Mouse (Mus musculus) spleen, adult 2 months (tissue): ENCODE data around the gene Rab6a. TPM values are rescaled to one million over a fixed set of nuclear protein-coding genes. Genes with fewer than 3 reads are reported as not detected.

Experiments used
- DNase-seq, 2 experiments: peaks; one replicate each; pipeline versions ENCODE4 v3.0.0 to v3.0.0-alpha.2; 2012 to 2021; ENCODE audit warnings: low spot score in 2 of 2, low read depth in 1 of 2
- H3K27ac ChIP-seq: fragments of 200-500 bp; 2 replicates; pipeline ENCODE4 v1.5.1; 2012; ENCODE audit warnings: low read length, inconsistent platforms; ENCODE audit not compliant: insufficient read depth
- H3K27me3 ChIP-seq: fragments of 200-500 bp; 2 replicates; pipeline ENCODE4 v1.6.1; 2012; ENCODE audit warnings: mild to moderate bottlenecking, moderate library complexity, low read length, inconsistent platforms; ENCODE audit not compliant: control insufficient read depth, insufficient read depth
- H3K36me3 ChIP-seq: fragments of 200-500 bp; 2 replicates; pipeline ENCODE4 v1.6.1; 2012; ENCODE audit warnings: mild to moderate bottlenecking, low read length, inconsistent platforms; ENCODE audit not compliant: control insufficient read depth, insufficient read depth
- H3K4me1 ChIP-seq: fragments of 200-500 bp; 2 replicates; pipeline ENCODE4 v1.6.1; 2011; ENCODE audit warnings: inconsistent platforms; ENCODE audit not compliant: control insufficient read depth, insufficient read depth, insufficient read length
- H3K4me3 ChIP-seq: fragments of 200-500 bp; 2 replicates; pipeline ENCODE4 v1.5.1; 2011; ENCODE audit warnings: mild to moderate bottlenecking, inconsistent platforms; ENCODE audit not compliant: insufficient read depth, insufficient read length; ENCODE audit errors: extremely low read depth
- CTCF ChIP-seq: fragments of 200-500 bp; IDR thresholded peaks from 2 replicates; pipeline ENCODE4 v1.5.1; 2011; ENCODE audit warnings: mild to moderate bottlenecking, inconsistent platforms; ENCODE audit not compliant: insufficient read depth, insufficient read length, insufficient replicate concordance; ENCODE audit errors: extremely low read depth
- POLR2A ChIP-seq: fragments of 200-500 bp; IDR thresholded peaks from 2 replicates; pipeline ENCODE4 v1.6.1; 2011; ENCODE audit warnings: low read depth, low read length, inconsistent platforms
- WGBS: fragments of 180-500 bp; shearing (Covaris S2); methylation state at CpG from one replicate; pipeline ENCODE4 v1.1.7; 2018; 5-methylcytosine and 5-hydroxymethylcytosine counted together
- polyA plus RNA-seq: library from polyadenylated mRNA; depleted of rRNA; stranded (reverse); fragments of >200 nt; gene quantifications from 2 replicates; pipeline ENCODE4 v1.2.3, GENCODE M21; 2012; rRNA removed

Rab6a gene
- polyA plus RNA-seq, 1 experiment, result 12.3 TPM

GRCm38 (mm10) chr7:100678948-100679880, 72.0 kb downstream of the Rab6a start:
- H3K4me3 ChIP-seq, result no peak overlapping the region
- no peaks in the 10 kb centered on the region for H3K4me1 ChIP-seq
- DNase-seq, result no peak
- no peaks in the 10 kb centered on the region for H3K27me3 ChIP-seq
- TF ChIP-seq POLR2A (no peak), CTCF (no peak)
- no peaks in the 10 kb centered on the region for H3K36me3 ChIP-seq
- WGBS, result 75% methylated on average over 15 of the region's 15 CpGs
- H3K27ac ChIP-seq, result no peak overlapping the region

- no peaks in the 10 kb centered on the region for H3K27me3 ChIP-seq
- no peak for TF ChIP-seq POLR2A
- no peak for TF ChIP-seq CTCF
- WGBS, result 63% methylated on average over 5 of the region's 5 CpGs
- DNase-seq, result no peak
- H3K4me3 ChIP-seq, result no peak overlapping the region
- H3K4me1 ChIP-seq, result no peaks in the 10 kb centered on the region
- H3K27ac ChIP-seq, result no peak overlapping the region
- H3K36me3 ChIP-seq, result no peaks in the 10 kb centered on the region
Measured at GRCm38 (mm10) chr7:100681132-100681531, 73.9 kb downstream of the Rab6a start.

GRCm38 (mm10) chr7:100683241-100683640, 76.0 kb downstream of the Rab6a start:
- H3K4me3 ChIP-seq, result no peak overlapping the region
- DNase-seq, result no peak
- H3K27me3 ChIP-seq, result no peaks in the 10 kb centered on the region
- no peaks in the 10 kb centered on the region for H3K4me1 ChIP-seq
- no peak overlapping the region for H3K27ac ChIP-seq
- H3K36me3 ChIP-seq, result no peaks in the 10 kb centered on the region
- 97% methylated on average over 1 of the region's 1 CpGs for WGBS
- TF ChIP-seq CTCF (no peak), POLR2A (no peak)

GRCm38 (mm10) chr7:100684081-100684480, 76.9 kb downstream of the Rab6a start:
- Histone ChIP-seq H3K27me3 (no peaks in the 10 kb centered on the region), H3K27ac (no peak overlapping the region), H3K36me3 (no peaks in the 10 kb centered on the region), H3K4me3 (no peak overlapping the region), H3K4me1 (no peaks in the 10 kb centered on the region)
- no peak for DNase-seq
- 75% methylated on average over 5 of the region's 5 CpGs for WGBS
- TF ChIP-seq POLR2A (no peak), CTCF (no peak)

GRCm38 (mm10) chr7:100684538-100684937, 77.3 kb downstream of the Rab6a start:
- TF ChIP-seq POLR2A (no peak), CTCF (peak; percentile 32; the same call in 1 of the 2 replicates)
- Histone ChIP-seq H3K27ac (no peak overlapping the region), H3K27me3 (no peaks in the 10 kb centered on the region), H3K36me3 (no peaks in the 10 kb centered on the region), H3K4me3 (no peak overlapping the region), H3K4me1 (no peaks in the 10 kb centered on the region)
- DNase-seq, result peak in 1 of 2 experiments; percentile 34
- 45% methylated on average over 7 of the region's 7 CpGs for WGBS

- 46% methylated on average over 13 of the region's 13 CpGs for WGBS
- Histone ChIP-seq H3K4me1 (no peaks in the 10 kb centered on the region), H3K4me3 (no peak overlapping the region), H3K27me3 (no peaks in the 10 kb centered on the region), H3K27ac (no peak overlapping the region), H3K36me3 (no peaks in the 10 kb centered on the region)
- TF ChIP-seq CTCF (peak; percentile 96), POLR2A (no peak)
- peak in 1 of 2 experiments; percentile 71 for DNase-seq
Measured at GRCm38 (mm10) chr7:100685061-100686030, 78.1 kb downstream of the Rab6a start.

- WGBS, result 95% methylated on average over 7 of the region's 7 CpGs
- Histone ChIP-seq H3K27ac (no peak overlapping the region), H3K27me3 (no peaks in the 10 kb centered on the region), H3K4me3 (no peak overlapping the region), H3K4me1 (no peaks in the 10 kb centered on the region), H3K36me3 (no peaks in the 10 kb centered on the region)
- no peak for TF ChIP-seq CTCF
- TF ChIP-seq POLR2A, result no peak
- no peak for DNase-seq
Measured at GRCm38 (mm10) chr7:100688471-100688870, 81.3 kb downstream of the Rab6a start.

Other genes with a start within 250 kb of the Rab6a start
- gene C2cd3, start 235.2 kb upstream of the Rab6a start, polyA plus RNA-seq, result 24.1 and 26.4 TPM in 2 replicates
- 46.3 and 57.2 TPM in 2 replicates for gene Ppme1, start 235.1 kb upstream of the Rab6a start, polyA plus RNA-seq
- 0.77 and 1.3 TPM in 2 replicates for gene Ucp3, start 134.4 kb upstream of the Rab6a start, polyA plus RNA-seq
- 991 and 1,064 TPM in 2 replicates for gene Ucp2, start 114.1 kb upstream of the Rab6a start, polyA plus RNA-seq
- 2.3 and 3.8 TPM in 2 replicates for gene Dnajb13, start 92.5 kb upstream of the Rab6a start, polyA plus RNA-seq
- gene Coa4, start 70.3 kb upstream of the Rab6a start, polyA plus RNA-seq, result 7.7 and 7.8 TPM in 2 replicates
- 3.2 and 4.3 TPM in 2 replicates for gene Mrpl48, start 891 bp downstream of the Rab6a start, polyA plus RNA-seq
- 1.7 and 2.2 TPM in 2 replicates for gene Plekhb1, start 55.0 kb downstream of the Rab6a start, polyA plus RNA-seq
- gene Fam168a, start 99.2 kb downstream of the Rab6a start, polyA plus RNA-seq, result 56.7 and 77.9 TPM in 2 replicates